Mouse (Mus musculus) liver, embryonic 14.5 days (tissue): ENCODE data around the gene Pcyox1.

Experiments used
- CTCF ChIP-seq: IDR thresholded peaks from 2 replicates; pipeline ENCODE4 v1.5.1; 2016; ENCODE audit warnings: antibody characterized with exemption, low read depth, control low read depth
- EP300 ChIP-seq: IDR thresholded peaks from 2 replicates; pipeline ENCODE4 v1.6.1; 2016; ENCODE audit warnings: antibody characterized with exemption, low read depth

DNA sequence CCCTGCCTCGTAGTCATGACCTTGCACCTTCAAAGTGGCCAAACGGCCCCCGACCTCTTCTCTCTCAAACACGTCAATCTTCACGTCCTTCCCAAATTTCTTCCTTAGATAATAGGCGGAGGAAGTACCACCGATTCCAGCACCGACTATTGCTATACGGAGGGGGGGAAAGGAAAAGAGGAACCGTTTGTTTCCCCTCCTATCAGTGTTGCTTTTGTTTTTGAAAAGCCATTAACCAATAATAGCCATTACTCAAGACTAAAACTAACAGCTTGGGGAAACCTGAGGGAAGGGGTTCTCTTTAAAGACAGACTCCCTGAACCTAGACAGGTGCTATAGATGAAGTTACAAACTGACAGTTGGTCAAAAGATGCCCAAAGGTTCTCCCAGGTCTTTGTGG is 985 bp downstream of the Pcyox1 start:
- TF ChIP-seq EP300: no peak
- no peak for TF ChIP-seq CTCF
